Mouse (Mus musculus): ENCODE measurements at regions not wholly inside any gene's neighbourhood (a gene's known extent, or its start where the extent isn't known, plus 50 kb on each side); places are given as distances from the start of the nearest gene placed in this dataset.

DNA sequence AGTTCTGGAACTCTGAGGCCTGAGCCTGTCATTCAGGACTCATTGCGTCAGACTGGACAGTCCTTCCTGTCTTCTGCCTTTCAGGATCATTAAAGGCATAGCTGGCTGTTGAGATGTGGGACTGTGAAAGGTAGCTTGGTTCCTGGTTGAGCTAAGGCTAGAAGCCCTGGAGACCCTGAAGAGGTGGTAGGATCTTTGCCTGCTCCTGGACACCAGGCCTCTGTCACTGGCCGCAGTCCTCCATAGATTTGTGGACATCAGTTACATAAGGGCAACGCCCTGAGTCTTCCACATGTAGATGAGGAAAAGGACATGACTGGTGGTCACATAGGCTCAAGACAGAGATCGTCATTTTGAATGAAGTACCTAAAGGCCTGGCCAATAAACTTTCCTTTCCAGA lies 127.9 kb downstream of the Opa1 start:
- no peak for DNase-seq (ENCODE audit: low read depth, low spot score)

DNA sequence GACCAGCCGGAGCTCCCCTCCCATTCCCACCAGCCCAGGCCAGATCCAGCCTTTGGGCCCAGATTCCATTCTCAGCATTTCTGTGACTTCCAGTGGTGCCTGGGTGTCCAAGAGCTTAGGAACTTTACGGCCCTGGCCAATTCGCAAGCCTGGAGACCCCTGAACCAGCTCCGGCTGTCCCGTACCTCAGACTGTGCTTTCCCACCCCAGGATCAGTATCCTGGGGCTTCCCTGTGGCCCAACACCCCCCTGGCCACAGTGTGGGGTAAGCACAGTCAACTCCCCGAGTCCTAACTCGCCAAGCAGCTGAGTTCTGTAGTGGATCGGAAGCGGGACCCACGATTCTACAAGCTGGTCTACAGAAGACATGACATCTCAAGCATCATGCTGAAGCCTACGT lies 128.5 kb downstream of the Opa1 start:
- DNase-seq (ENCODE audit: low read depth, low spot score) = no peak

DNA sequence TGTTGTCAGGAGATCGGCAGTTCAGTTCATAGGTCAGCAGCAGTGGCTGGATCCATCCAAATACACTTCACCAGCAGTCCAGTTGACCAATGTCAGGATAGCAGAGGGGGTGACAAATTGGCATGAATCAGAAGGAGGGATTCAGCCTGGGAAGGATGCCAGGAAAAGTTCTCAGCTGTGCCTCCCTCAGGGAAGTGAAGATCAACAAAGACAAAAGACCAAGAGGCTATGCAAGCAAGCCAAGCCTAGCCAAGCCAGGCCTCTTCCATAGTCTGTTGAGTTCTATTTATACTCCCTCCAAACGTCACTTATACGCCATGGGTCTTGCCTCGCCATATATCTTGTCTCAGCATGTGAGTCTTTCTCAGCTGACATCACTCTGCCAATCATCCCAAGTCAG lies 129.9 kb downstream of the Opa1 start:
- DNase-seq (ENCODE audit: low read depth, low spot score) = no peak

DNA sequence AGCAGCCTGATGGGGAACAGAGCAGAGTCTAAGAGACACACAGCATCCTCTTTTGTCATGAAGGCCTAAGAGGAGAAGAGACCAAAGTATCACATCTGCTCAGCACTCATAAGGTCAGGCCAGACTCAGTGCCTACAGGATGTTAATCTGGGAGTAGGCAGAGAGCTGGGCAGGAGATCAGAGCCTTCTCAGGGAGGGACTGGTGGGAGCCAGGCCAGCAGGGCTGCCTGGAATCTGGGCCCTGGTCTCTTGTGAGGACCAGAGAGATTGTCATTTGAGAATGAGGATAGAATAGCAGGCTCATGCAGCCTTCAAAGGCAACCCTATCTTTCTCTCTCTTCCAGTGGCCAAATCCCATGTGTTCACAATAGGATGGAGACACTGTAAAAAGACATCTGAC lies 132.3 kb downstream of the Opa1 start:
- DNase-seq (ENCODE audit: low read depth, low spot score) = no peak

DNA sequence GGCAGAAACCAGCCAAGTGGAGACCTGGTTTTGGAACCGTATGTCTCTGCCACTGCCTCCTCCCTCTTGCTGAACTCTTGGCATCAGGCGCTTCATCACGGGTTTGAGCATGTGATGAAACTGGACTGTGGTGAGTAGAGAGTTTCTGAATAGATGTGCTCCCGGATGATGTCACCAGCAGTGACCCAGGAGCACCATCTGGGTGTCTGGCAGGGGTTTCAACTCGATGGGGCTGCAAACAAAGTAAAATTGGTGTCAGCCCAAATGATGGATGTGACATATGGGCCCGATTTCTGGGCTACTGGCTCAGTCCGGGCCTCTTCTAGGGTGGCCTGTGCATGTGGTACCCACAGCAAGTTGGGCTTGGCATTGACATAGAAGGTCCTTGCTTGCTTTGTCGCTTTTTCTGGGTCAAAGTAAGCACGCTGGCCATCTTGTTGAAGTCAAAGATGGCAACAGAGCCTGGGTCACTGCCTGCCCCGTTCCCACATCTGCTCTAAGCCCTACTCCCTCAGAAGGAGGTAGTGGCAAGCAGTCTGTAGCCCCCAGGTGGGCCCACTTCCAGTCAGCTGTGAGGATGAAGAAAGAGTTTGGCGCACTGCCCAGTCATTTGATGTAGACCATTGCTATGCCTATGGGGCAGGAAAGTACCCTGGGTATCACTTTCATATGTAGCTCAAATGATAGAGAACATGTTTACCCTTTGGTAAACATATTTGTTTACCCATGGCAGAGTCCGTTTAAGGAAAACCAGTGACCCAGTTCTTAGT lies 133.0 kb downstream of the Opa1 start:
- no peak for DNase-seq (ENCODE audit: low read depth, low spot score)

DNA sequence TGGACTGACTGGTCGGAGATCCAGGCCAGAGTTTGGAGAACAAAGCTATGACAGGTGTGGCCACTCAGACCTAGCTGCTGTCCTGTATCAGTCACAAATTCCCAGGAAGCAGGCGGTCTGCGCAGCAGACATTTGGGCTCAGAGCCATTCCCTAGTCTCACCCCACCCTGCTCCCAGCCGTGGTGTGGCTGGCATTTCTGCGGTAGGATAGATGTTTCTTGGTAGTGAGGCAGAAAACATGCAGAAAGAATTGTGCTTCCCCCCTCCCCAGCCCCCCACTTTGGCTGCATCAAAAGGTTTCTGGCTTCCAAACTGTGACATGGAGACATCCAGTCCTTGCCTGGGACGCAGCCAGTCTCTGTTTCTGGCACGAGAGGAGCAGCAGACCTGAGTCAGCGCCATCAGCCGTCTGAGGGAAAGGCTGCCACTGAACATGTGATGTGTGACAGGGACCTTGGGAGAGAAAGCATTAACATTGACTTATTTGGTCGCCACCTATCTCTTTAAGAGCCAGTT lies 135.5 kb downstream of the Opa1 start:
- no peak for DNase-seq (ENCODE audit: low read depth, low spot score)

DNA sequence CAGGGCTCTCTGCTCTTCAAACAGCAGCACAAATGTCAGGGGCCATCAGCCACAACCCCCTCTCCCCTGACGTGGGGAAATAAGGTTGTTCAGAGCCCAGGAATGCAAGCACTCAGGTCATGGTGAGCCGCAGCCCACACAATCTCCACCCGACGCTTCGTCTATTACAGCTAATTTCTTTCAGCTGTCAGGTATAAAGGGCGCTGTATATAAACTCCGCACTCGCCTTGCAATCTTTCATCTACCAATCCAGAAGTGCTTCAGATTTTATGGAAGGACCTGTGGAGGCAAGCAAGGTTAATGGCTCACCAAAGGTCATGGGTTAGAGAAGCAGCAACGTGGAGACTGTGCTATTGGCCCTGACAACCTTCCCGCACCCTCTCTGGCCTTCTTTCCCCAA lies 139.8 kb downstream of the Opa1 start:
- no peak for DNase-seq (ENCODE audit: low read depth, low spot score)

DNA sequence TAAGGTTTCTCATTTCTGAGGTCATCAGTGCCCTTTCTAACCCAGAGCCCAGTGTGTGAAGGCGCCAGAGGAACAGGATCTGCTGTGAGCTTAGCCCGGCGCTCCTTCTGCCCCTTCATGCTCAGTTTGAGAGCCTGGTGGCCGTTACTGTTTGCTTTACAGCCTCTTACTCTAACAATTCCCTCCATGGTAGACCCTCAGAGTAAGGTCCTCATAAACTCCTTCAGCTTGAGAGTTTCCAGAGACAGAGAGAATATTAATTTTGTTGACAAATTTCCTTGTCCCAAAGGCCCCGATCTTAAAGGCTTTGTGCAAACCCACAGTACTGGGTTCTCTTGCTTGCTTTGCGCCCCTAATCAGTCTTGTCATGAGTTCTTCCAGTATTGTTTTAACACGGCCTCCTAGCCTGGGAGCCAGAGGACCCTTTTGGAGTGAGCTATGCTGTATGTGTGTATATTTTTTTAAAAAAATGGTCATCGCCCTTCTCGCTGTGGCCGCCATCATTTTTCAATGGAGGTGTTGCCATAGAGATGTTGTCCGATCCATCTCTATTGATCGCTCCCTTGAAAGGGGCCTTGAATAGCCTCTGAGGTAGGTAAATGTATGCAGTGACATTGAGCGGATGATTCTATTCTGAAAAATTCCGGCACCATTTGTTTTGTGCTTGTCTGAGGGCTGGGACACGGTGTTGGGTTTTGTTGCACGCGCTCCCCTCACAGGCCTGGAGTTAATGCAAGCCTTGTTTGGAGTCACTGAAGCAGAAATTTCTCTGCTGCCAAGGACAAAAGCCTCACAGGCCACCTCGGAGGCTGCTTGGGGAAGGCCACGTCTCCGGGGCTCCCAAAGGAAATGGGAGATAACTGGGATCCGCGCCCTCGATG lies 140.7 kb downstream of the Opa1 start:
- DNase-seq (ENCODE audit: low read depth, low spot score) = no peak

DNA sequence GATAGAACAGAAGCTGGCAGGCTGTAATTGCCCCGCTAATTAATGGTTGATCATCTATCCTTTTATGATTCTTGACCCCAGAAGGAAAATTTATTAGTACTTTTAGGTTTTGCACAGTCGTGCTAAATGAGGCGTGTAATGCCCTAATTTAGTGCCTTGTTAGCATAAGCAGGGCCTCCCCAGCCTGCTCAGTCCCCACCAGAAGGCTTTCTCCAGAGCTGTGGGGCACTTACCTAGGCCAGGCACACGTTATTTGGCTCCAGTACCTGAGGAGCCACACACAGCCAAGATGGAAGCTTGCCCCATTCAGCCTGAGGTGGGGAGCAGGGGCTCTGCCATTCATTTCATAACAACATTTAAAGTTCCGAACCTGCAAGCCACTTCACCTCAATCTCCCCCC lies 146.0 kb downstream of the Opa1 start:
- no peak for DNase-seq (ENCODE audit: low read depth, low spot score)

DNA sequence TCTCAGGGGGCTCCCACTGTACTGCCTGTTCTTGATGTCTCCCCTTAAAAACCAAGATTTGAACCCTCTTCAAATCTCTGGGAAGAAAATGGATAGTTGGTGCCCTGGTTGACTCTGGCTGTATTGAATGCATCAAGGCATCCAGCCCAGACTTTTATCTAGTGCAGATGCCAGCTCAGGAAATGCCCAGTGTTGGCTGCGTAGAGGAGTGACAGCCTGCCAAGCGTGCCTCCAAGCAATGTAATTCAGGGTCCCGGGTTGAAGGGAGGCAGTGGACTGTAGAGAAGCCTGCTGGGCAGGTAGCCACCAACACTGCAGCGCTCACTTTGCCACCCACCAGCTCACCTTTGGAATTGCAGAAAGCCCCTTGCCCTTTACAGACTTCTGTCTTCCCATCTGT lies 146.4 kb downstream of the Opa1 start:
- DNase-seq (ENCODE audit: low read depth, low spot score) = no peak

DNA sequence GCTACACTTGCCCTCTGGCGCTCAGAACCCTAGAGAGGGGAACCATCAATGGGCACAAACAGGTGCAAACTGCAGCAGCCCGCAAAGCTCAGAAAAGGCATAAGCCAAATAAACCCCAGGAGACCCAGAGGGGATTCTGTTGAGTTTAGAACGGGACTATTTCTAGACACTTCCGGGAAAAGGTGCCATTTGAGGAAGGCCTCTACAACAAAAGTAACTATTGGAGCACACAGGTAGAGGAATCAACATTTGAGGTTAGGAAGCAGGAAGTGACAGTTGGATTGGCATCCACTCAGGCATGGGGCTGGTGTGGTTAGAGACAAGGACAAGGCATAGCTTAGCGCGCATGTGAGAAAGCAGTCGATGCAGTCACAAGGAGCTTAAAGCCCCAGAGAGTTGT lies 148.3 kb downstream of the Opa1 start:
- DNase-seq (ENCODE audit: low read depth, low spot score) = no peak

DNA sequence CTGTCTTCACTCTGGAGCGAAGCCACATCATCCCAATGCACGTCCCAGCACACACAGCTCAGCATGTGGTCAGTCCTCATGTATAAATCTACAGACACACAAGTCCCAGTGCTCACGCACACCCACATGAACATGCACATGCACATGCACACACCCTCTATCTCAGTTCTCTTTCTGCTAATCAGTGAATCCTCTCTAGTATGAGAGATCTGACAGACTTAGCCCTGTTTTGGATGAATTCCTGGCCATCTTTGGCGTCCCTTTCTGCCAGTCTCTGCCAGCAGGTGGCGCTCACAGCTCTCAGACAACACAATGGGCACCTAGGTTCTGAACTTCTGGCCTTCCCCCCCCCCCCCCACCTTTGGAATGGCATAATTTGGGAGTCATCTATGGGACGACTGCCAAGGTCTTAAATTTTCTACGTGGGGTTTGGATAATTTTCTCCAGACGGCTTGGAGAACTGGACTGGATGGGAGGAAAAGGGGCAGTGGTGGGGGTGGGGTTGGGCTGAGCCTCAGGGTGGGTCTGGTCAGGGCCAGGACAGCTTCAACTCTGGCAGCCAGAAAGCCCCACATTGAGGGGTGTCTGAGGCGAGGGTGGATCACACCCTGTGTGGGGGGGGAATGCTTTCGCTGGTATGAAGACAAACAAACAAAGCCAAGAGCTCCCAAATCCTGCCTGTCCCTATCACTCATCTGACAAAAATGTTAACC lies 149.8 kb downstream of the Opa1 start:
- peak; percentile 84 for DNase-seq (ENCODE audit: low read depth, low spot score)

DNA sequence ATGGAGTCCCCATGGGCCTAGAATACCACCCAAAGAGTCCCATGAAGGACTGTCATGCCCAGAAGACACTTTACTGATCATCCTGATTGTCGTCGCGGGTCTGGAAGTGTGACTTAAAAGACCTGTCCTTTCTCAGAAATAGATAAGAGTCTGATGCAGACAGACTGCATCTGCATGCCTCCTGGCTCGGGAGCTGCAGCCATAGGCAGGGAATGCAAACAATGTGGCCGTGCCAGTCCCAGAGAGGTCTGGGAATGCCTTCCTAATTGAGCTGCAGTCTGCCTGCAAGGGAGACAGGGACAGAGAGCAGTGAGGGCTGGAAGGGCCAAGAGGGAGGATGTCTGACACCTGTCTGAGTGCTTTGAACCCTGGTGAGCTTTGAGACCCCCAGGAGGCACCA lies 150.9 kb downstream of the Opa1 start:
- no peak for DNase-seq (ENCODE audit: low read depth, low spot score)

DNA sequence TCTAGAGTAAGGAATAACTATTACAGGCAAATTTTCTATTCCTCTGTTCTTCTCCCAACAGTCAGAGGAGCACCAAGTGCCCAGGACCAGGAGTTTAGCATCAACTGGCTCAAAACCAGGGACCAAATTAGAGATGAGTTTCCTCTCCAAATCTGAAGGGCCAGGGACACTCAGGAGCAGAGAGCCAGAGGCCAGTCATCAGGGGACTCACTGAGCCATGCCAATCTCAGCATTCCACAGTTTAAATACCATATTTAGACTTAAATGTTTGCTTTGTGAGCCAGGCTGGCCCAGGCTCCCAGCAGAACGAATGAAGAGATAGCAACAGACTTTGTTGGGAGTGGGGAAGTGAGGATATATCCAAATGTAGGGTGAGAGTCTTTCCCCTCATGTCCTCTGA lies 153.8 kb downstream of the Opa1 start:
- DNase-seq (ENCODE audit: low read depth, low spot score) = no peak

DNA sequence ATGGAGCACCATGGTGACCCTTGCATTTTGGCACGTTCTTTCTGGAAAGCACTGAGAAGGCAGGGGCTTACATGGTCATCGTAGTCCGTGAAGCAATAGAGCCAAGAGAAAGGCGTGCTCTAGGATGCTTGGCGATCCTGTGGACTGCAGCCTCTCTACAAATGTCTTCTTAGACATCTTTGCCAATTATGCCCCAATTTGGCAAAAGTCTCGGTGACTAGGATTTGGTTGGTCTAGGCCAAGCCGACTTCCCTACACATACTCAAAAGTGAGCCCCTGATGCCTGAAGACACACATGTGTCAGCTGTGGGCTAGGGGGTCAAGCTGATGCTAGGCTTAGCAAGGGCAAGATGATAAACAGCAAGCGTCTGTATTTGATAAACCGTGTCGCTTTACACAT lies 154.7 kb downstream of the Opa1 start:
- no peak for DNase-seq (ENCODE audit: low read depth, low spot score)

DNA sequence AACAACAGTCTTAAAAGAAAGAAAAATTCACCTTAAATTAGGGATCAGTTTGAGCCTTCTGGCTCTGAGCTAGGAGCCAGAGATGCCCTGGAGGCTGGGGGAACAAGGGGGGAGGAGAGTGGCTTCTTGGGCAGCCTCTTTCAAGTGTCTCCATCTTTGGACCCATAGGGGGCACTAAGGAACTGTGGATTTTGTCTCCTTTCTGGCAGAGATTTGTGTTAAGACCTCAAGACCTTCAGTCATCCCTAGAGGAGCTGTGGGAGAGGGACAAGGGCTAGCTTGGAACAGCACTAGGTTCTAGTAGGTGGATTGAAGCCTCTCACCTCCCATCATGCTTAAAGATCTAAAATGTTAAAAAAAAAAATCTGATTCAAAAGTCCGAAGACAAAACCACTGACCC lies 155.2 kb downstream of the Opa1 start:
- peak; percentile 50 for DNase-seq (ENCODE audit: low read depth, low spot score)

DNA sequence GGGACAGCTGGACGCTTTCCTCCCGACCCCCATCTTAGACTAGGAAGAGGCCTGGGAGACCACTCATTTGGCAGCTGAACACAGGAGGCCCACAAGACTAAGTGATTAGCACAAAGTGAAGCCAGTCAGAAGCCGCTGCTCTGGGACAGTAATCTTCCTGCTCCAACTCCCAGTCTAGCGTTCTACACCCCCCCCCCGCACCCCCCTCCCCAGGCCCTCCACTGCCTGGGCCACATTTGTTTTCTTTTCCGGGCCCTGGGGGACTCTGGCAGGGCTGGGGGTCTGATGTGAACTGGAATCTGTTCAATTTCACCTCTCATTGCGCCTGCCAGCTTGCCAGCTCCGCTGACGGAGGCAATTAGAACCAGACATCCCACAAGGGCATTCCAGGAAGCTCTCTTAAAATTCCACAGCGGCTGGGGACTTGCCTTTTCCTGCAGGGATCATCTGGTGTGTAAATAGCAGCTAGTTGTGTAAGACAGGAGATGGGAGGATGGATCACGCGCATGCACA lies 155.7 kb downstream of the Opa1 start:
- no peak for DNase-seq (ENCODE audit: low read depth, low spot score)

DNA sequence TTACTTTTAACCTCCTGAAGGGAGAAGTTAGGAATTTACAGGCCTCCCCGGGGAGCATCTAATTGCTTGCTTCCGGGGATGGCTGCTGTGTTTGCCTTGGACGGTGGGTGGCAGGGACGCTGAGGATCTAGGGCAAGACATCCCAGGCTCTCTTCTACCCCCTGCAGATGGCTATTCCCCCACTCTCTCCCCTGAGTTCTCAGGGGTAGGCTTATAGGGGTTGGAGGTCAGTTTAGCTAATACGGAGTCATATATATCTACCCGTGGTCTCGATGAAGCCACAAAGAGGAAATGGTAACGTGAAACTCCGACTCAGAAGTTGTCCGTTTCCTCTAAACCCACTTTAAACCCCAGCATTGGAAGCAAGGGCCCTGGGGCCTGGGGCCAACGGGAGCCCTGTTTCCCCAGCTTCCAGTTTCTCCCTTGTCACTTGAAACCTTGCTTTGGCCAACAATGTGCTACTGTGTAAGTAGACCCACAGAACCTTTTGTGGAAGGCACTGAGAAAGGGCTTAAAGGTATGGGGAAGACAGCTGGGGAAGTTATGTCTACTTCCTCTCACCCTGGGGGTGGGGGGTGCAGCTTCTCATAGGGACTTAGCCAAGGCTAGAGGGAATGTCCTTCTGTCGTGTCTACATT lies 156.4 kb downstream of the Opa1 start:
- DNase-seq (ENCODE audit: low read depth, low spot score) = no peak

DNA sequence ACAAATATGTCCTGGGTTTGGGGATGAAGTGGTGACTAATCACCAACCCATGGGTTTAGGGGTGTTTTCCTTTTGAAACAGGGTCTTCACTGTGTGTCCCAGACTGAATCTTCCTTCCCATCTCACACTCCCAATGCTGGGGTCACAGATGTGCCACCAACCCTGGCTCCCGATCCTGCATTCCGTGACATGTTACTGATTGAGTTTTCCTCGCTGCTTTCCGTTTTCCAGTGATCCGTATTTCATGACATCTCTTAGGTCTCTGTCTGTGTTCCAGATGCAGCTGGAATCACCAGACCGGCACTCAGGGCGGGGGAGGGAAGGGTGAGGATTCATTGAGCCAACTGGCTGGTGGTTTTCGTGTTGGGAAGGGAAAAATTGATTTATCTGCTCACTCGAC lies 157.1 kb downstream of the Opa1 start:
- DNase-seq (ENCODE audit: low read depth, low spot score) = no peak

DNA sequence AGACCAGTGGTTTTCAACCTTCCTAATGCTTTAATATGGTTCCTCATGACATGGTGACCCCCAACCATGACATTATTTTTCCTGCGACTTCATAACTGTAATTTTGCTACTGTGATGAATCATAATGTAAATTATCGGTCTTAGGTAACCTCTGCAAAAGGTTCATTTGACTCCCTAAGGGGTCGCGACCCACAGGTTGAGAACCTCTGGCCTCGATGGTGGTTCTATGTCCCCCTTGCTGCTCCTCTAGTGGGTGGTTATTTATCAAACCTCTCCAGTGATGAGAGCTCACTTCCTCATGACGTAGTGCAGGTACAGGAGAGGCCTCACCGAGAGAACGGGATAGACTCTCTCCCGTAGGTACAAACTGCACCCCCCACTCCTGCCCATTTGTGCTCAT lies 158.9 kb downstream of the Opa1 start:
- no peak for DNase-seq (ENCODE audit: low read depth, low spot score)

DNA sequence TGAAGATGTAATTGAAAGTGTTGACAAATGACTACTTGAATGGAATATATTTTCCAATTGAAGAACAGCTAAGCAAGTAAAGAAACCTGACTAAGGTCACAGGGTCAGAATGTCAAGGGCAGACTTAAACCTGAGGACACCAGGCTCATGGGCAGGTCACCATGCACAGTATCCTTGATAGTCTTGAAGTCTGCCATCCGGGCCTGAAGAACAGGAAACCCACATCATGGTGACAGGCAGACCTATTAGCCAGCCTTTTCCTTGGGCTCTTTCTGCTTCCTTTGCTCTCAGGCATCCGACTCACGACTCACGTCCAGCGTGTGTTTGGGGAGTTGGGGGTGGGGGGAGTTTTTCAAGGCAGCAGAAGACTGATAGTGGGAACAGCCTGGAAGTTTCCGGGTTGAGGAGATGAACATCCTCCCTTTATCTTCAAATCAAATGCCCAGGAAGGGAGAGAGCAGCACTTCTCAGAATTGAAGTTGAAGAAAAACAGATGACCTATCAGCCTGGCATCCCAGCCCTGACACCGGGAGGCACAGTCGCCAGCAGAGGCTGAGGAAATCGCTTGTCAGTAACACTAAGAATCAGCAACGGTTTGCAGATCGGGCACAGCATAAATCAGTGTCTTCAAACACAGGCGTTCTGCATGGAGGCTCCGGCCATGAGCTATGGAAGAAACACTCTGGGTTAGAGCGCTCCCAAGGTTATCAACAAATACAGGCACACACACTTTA lies 163.5 kb downstream of the Opa1 start:
- no peak for DNase-seq (ENCODE audit: low read depth, low spot score)
